Mouse (Mus musculus) MEL (cell line): Measurements from ENCODE around the gene Cobl. TPM values are rescaled to one million over a fixed set of nuclear protein-coding genes. Genes with fewer than 3 reads are reported as not detected.

Experiments
- DNase-seq: peaks from one replicate; pipeline ENCODE4 v3.0.0; 2011; ENCODE audit warnings: low read depth, low spot score
- H3K27ac ChIP-seq: 2 replicates; pipeline ENCODE4 v1.5.1; 2012; ENCODE audit warnings: low read depth, mild to moderate bottlenecking, control low read depth, low read length, moderate library complexity; ENCODE audit not compliant: control insufficient read depth
- H3K27me3 ChIP-seq, 2 experiments: fragments of 150-350 bp in 1 of 2; sonication (generic) in 1 of 2; 2 replicates each; pipeline ENCODE4 v1.6.1; 2012; ENCODE audit warnings: low read length in 2 of 2, mild to moderate bottlenecking in 2 of 2, improper control_type of control experiment in 1 of 2, moderate library complexity in 1 of 2; ENCODE audit not compliant: insufficient read depth in 2 of 2, control insufficient read depth in 1 of 2
- H3K36me3 ChIP-seq, 2 experiments: 2 replicates each; pipeline ENCODE4 v1.6.1; 2012 to 2014; ENCODE audit warnings: low read length in 2 of 2, improper control_type of control experiment in 1 of 2, inconsistent platforms in 1 of 2, mild to moderate bottlenecking in 1 of 2; ENCODE audit not compliant: insufficient read depth in 2 of 2, control insufficient read depth in 1 of 2
- H3K4me1 ChIP-seq, 2 experiments: fragments of 150-350 bp in 1 of 2; sonication (generic) in 1 of 2; 2 replicates each; pipeline ENCODE4 v1.6.1; 2012; ENCODE audit warnings: low read length in 2 of 2, improper control_type of control experiment in 1 of 2, mild to moderate bottlenecking in 1 of 2; ENCODE audit not compliant: insufficient read depth in 2 of 2, control insufficient read depth in 1 of 2
- H3K4me3 ChIP-seq, 2 experiments: fragments of 150-350 bp in 1 of 2; sonication (generic) in 1 of 2; 2 replicates each; pipeline ENCODE4 v1.5.1; 2012; ENCODE audit warnings: low read depth in 2 of 2, low read length in 2 of 2, mild to moderate bottlenecking in 2 of 2, moderate library complexity in 2 of 2, control low read depth in 1 of 2, improper control_type of control experiment in 1 of 2; ENCODE audit not compliant: control insufficient read depth in 1 of 2, insufficient read depth in 1 of 2
- H3K79me2 ChIP-seq: 2 replicates; pipeline ENCODE4 v1.6.1; 2012; ENCODE audit warnings: mild to moderate bottlenecking, low read length, moderate library complexity; ENCODE audit not compliant: control insufficient read depth, poor library complexity, insufficient read depth
- H3K9ac ChIP-seq: 2 replicates; pipeline ENCODE4 v1.6.1; 2012; ENCODE audit warnings: low read depth, mild to moderate bottlenecking, control low read depth, low read length, moderate library complexity; ENCODE audit not compliant: control insufficient read depth, poor library complexity, severe bottlenecking
- H3K9me3 ChIP-seq: fragments of 150-350 bp; sonication (generic); replicated peaks from 2 replicates; pipeline ENCODE4 v1.6.1; 2012; ENCODE audit warnings: mild to moderate bottlenecking, low read length, improper control_type of control experiment, moderate library complexity; ENCODE audit not compliant: insufficient read depth
- BHLHE40 ChIP-seq: IDR thresholded peaks from 2 replicates; pipeline ENCODE4 v1.6.1; 2012; ENCODE audit warnings: low read depth, mild to moderate bottlenecking, inconsistent platforms, low read length, improper control_type of control experiment, borderline replicate concordance
- CHD1 ChIP-seq: IDR thresholded peaks from 2 replicates; pipeline ENCODE4 v1.6.1; 2012; ENCODE audit warnings: low read depth, mild to moderate bottlenecking, inconsistent platforms, low read length, improper control_type of control experiment
- CHD2 ChIP-seq: IDR thresholded peaks from 2 replicates; pipeline ENCODE4 v1.6.1; 2011; ENCODE audit warnings: low read length, improper control_type of control experiment
- GABPA ChIP-seq: IDR thresholded peaks from 2 replicates; pipeline ENCODE4 v1.6.1; 2012; ENCODE audit warnings: low read depth, mild to moderate bottlenecking, inconsistent platforms, low read length, improper control_type of control experiment, moderate library complexity
- GATA1 ChIP-seq: IDR thresholded peaks from 2 replicates; pipeline ENCODE4 v1.6.1; 2011; ENCODE audit warnings: low read depth, low read length, improper control_type of control experiment
- JUND ChIP-seq: IDR thresholded peaks from 2 replicates; pipeline ENCODE4 v1.6.1; 2011; ENCODE audit warnings: low read depth, mild to moderate bottlenecking, improper control_type of control experiment, low read length
- KAT2A ChIP-seq: conservative IDR thresholded peaks from 2 replicates; pipeline ENCODE4 v1.6.1; 2012; ENCODE audit warnings: low read depth, low read length, improper control_type of control experiment, inconsistent platforms
- MAZ ChIP-seq: IDR thresholded peaks from 2 replicates; pipeline ENCODE4 v1.6.1; 2012; ENCODE audit warnings: low read depth, mild to moderate bottlenecking, inconsistent platforms, low read length, improper control_type of control experiment
- MEF2A ChIP-seq: IDR thresholded peaks from 2 replicates; pipeline ENCODE4 v1.6.1; 2014; ENCODE audit warnings: low read depth, mild to moderate bottlenecking, inconsistent platforms, low read length, improper control_type of control experiment; ENCODE audit not compliant: poor library complexity, insufficient replicate concordance, severe bottlenecking; ENCODE audit errors: extremely low read depth
- MYB ChIP-seq: IDR thresholded peaks from 2 replicates; pipeline ENCODE4 v1.6.1; 2011; ENCODE audit warnings: mild to moderate bottlenecking, low read depth, low read length, improper control_type of control experiment
- POLR2A ChIP-seq, 2 experiments: IDR thresholded peaks; 2 replicates each; pipeline ENCODE4 v1.6.1; 2011 to 2012; ENCODE audit warnings: low read length in 2 of 2, mild to moderate bottlenecking in 2 of 2, control low read depth in 1 of 2, improper control_type of control experiment in 1 of 2, low read depth in 1 of 2, moderate library complexity in 1 of 2; ENCODE audit not compliant: control insufficient read depth in 1 of 2, insufficient read depth in 1 of 2, poor library complexity in 1 of 2
- RAD21 ChIP-seq: IDR thresholded peaks from 2 replicates; pipeline ENCODE4 v1.6.1; 2011; ENCODE audit warnings: mild to moderate bottlenecking, low read depth, low read length, improper control_type of control experiment
- RCOR1 ChIP-seq: IDR thresholded peaks from 2 replicates; pipeline ENCODE4 v1.6.1; 2012; ENCODE audit warnings: low read depth, mild to moderate bottlenecking, inconsistent platforms, low read length, improper control_type of control experiment
- SIN3A ChIP-seq: IDR thresholded peaks from 2 replicates; pipeline ENCODE4 v1.6.1; 2012; ENCODE audit warnings: low read length, improper control_type of control experiment, inconsistent platforms
- TBP ChIP-seq: IDR thresholded peaks from 2 replicates; pipeline ENCODE4 v1.8.0; 2011; ENCODE audit warnings: low read depth, low read length, improper control_type of control experiment
- USF1 ChIP-seq: IDR thresholded peaks from 2 replicates; pipeline ENCODE4 v1.6.1; 2014; ENCODE audit warnings: low read depth, mild to moderate bottlenecking, inconsistent platforms, low read length, improper control_type of control experiment, moderate library complexity
- USF2 ChIP-seq, 2 experiments: IDR thresholded peaks; 2 replicates each; pipeline ENCODE4 v1.6.1; 2011 to 2012; ENCODE audit warnings: improper control_type of control experiment in 2 of 2, low read length in 2 of 2, borderline replicate concordance in 1 of 2, inconsistent platforms in 1 of 2, low read depth in 1 of 2, mild to moderate bottlenecking in 1 of 2; ENCODE audit not compliant: insufficient read depth in 1 of 2
- polyA plus RNA-seq, 2 experiments: library from polyadenylated mRNA; stranded (reverse) in 1 of 2; unstranded in 1 of 2; fragments of >175 nt in 1 of 2; fragments of >200 nt in 1 of 2; gene quantifications; 2 replicates each; pipeline versions ENCODE4 v1.2.1 to v1.2.4; 2012; ENCODE audit warnings: low replicate concordance in 2 of 2, low read depth in 1 of 2; ENCODE audit not compliant: insufficient read length in 2 of 2, insufficient read depth in 1 of 2, missing spikeins in 1 of 2
- total RNA-seq: library from RNA; depleted of rRNA; stranded (reverse); fragments of 300-350 nt; gene quantifications from 2 replicates; pipeline ENCODE4 v1.2.3, GENCODE M21; 2012

The Cobl gene
- total and polyA plus RNA-seq, 3 experiments = not detected

DNA sequence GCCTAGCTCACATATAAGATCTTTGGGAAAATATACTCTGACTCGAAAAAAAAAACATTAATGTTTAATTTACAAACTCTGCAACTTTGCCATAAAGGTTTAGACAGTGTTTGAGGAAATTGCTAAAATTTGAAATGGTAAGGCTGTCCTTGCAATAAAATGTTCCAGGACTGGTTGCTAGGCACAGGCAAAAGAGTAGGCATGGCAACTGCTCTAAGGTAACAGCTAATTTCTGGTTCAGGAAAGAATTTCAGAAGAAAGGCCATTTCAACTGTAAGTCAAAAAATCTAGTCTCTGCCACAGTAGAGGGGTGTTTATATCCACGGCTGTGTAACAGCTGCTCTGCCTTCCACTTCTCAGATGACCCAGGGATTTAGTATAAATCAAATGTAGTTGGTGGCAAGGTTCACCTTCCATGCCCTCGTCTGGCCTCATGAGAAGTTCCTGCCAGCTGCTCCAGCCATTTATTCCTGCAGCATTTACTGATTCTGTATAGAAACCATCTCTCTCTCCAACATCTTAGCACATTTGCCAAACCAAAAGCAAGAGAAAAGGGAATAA is 113.7 kb downstream of the Cobl start:
- no peaks in the 10 kb centered on the region for H3K79me2 ChIP-seq
- TF ChIP-seq USF2 (IDR thresholded peaks at IDR 0.05; ENCODE audit: borderline replicate concordance in 1 of 2, insufficient read depth in 1 of 2, low read depth in 1 of 2, low read length in 2 of 2) (no peak), RCOR1 (no peak), MEF2A (no peak), CHD1 (no peak), POLR2A (IDR thresholded peaks at IDR 0.05; ENCODE audit: control insufficient read depth in 1 of 2, insufficient read depth in 1 of 2, low read depth in 1 of 2, low read length in 2 of 2, poor library complexity in 1 of 2) (no peak)
- H3K9ac ChIP-seq = no peak overlapping the region
- no peak for DNase-seq
- no peaks in the 10 kb centered on the region for H3K4me1 ChIP-seq
- peaks cover 0 to 3% of the 10 kb centered on the region in 2 experiments; a peak in 2 of 4 replicates for H3K27me3 ChIP-seq
- H3K36me3 ChIP-seq = no peaks in the 10 kb centered on the region
- no peaks in the 10 kb centered on the region for H3K9me3 ChIP-seq
- no peak overlapping the region for H3K4me3 ChIP-seq
- no peak overlapping the region for H3K27ac ChIP-seq

DNA sequence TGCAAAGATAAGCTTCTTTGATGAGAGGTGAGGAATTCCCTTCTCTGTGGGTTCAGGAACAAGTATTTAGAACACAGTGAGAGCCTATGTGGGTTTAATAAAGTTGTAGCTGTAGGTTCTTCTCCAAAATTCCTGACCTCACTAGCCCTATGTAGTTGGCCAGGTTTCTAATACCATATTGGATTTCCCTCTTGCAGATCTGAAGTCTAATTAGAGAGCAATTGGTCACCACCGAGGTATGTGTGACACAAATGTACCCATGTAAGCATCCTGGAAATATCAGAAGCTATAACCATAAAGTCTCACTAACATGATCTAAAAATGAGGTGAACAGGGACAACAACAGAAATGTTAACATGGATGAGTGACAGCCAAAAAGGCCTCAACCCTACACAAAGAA is 114.7 kb downstream of the Cobl start:
- no peaks in the 10 kb centered on the region for H3K79me2 ChIP-seq
- H3K36me3 ChIP-seq = no peaks in the 10 kb centered on the region
- no peak for DNase-seq
- no peak overlapping the region for H3K27ac ChIP-seq
- no peaks in the 10 kb centered on the region for H3K9me3 ChIP-seq
- TF ChIP-seq CHD2 (no peak), MAZ (no peak), KAT2A (no peak), POLR2A (IDR thresholded peaks at IDR 0.05; ENCODE audit: control insufficient read depth in 1 of 2, insufficient read depth in 1 of 2, low read depth in 1 of 2, low read length in 2 of 2, poor library complexity in 1 of 2) (no peak), BHLHE40 (no peak), MYB (no peak), JUND (no peak)
- H3K27me3 ChIP-seq = peaks cover 0 to 2% of the 10 kb centered on the region in 2 experiments; a peak in 2 of 4 replicates
- no peaks in the 10 kb centered on the region for H3K4me1 ChIP-seq
- H3K4me3 ChIP-seq = no peak overlapping the region
- H3K9ac ChIP-seq = no peak overlapping the region

DNA sequence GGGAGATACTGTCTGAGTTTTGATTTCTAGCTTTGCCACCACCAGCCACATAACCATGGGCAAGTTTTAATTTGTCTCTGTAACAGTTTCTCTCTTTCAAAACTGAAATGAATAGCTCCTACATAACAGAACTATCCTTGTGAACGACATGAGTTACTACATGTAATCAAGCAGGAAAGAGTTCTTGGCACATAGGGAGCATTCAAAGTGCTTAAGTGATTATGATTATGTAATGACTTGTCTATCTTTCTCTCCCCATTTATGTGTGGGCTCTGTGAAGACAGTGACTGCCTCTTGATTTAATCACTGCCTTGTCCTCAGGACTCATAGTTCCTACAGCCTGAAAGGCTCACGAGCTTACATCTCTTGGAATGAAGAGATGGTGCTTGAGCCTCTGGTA is 118.3 kb downstream of the Cobl start:
- Histone ChIP-seq H3K79me2 (no peaks in the 10 kb centered on the region), H3K27me3 (no peaks in the 10 kb centered on the region; a peak in 1 of 4 replicates), H3K4me3 (no peak overlapping the region), H3K4me1 (no peaks in the 10 kb centered on the region), H3K36me3 (no peaks in the 10 kb centered on the region; a peak in 1 of 4 replicates), H3K9ac (no peak overlapping the region), H3K9me3 (no peaks in the 10 kb centered on the region), H3K27ac (no peak overlapping the region)
- TF ChIP-seq USF2 (IDR thresholded peaks at IDR 0.05; ENCODE audit: borderline replicate concordance in 1 of 2, insufficient read depth in 1 of 2, low read depth in 1 of 2, low read length in 2 of 2) (no peak), RAD21 (no peak), GABPA (no peak), GATA1 (no peak), TBP (no peak), SIN3A (no peak), USF1 (no peak)
- DNase-seq = no peak
